Mouse (Mus musculus): ENCODE results near the gene Aif1.

GRCm38 (mm10) chr17:35125081-35125480 lies 50.8 kb downstream of the Aif1 start:
- TF ChIP-seq CTCF (IDR thresholded peaks at IDR 0.05; ENCODE audit: low read depth, low read length) (no peak), POLR2A (IDR thresholded peaks at IDR 0.05; ENCODE audit: insufficient read depth, low read length) (no peak), EP300 (IDR thresholded peaks at IDR 0.05; ENCODE audit: insufficient read depth, low read depth, low read length) (no peak)
